Mouse (Mus musculus) intestine, embryonic 16.5 days (tissue): ENCODE results near the gene Slc5a2. TPM values are rescaled to one million over a fixed set of nuclear protein-coding genes. Genes with fewer than 3 reads are reported as not detected.

Experiments
- ATAC-seq: fragments of 200-750 bp; cut with Nextera tagmentation; 2 replicates; pipeline ENCODE4 v1.8.0; 2017; ENCODE audit warnings: moderate TSS enrichment, moderate library complexity
- H3K27ac ChIP-seq: fragments of 300-500 bp; sonication (generic); 2 replicates; pipeline ENCODE4 v1.5.1; 2014; ENCODE audit warnings: mild to moderate bottlenecking, low read length
- H3K27me3 ChIP-seq: fragments of 300-500 bp; sonication (generic); replicated peaks from 2 replicates; pipeline ENCODE4 v1.6.1; 2014; ENCODE audit warnings: low read length, control low read depth, mixed read lengths; ENCODE audit not compliant: control insufficient read depth, insufficient read depth
- H3K36me3 ChIP-seq: fragments of 300-500 bp; sonication (generic); 2 replicates; pipeline ENCODE4 v1.6.1; 2014; ENCODE audit warnings: low read length, control low read depth; ENCODE audit not compliant: control insufficient read depth, insufficient read depth
- H3K4me1 ChIP-seq: fragments of 300-500 bp; sonication (generic); 2 replicates; pipeline ENCODE4 v1.6.1; 2014; ENCODE audit warnings: low read length, control low read depth, mixed read lengths; ENCODE audit not compliant: control insufficient read depth, insufficient read depth
- H3K4me2 ChIP-seq: fragments of 300-500 bp; sonication (generic); 2 replicates; pipeline ENCODE4 v1.6.1; 2014; ENCODE audit warnings: low read depth, low read length, control low read depth
- H3K4me3 ChIP-seq: fragments of 300-500 bp; sonication (generic); 2 replicates; pipeline ENCODE4 v1.5.1; 2014; ENCODE audit warnings: mild to moderate bottlenecking, low read length
- H3K9ac ChIP-seq: fragments of 300-500 bp; sonication (generic); 2 replicates; pipeline ENCODE4 v1.6.1; 2014; ENCODE audit warnings: low read depth, low read length
- H3K9me3 ChIP-seq: fragments of 300-500 bp; sonication (generic); 2 replicates; pipeline ENCODE4 v1.6.1; 2016; ENCODE audit warnings: low read length, control low read depth; ENCODE audit not compliant: control insufficient read depth
- WGBS: fragments of 180-500 bp; shearing (Covaris S2); extraction: QIAGEN DNeasy Blood & Tissue Kit; methylation state at CpG from one replicate; pipeline ENCODE4 v1.1.7; 2014; 5-methylcytosine and 5-hydroxymethylcytosine counted together
- polyA plus RNA-seq: library from polyadenylated mRNA; unstranded; fragments of >200 nt; fragmentation: Nextera tagmentation; extraction: Ambion mirVana; gene quantifications from 2 replicates; pipeline ENCODE4 v1.2.1, GENCODE M21; 2015

Slc5a2 gene
- polyA plus RNA-seq, 1 experiment from 2014 or later = not detected

GRCm38 (mm10) chr7:128304198-128304597 is 38.7 kb downstream of the Slc5a2 start:
- H3K9me3 ChIP-seq = no peaks in the 10 kb centered on the region
- no peak overlapping the region for H3K9ac ChIP-seq
- WGBS = 50% methylated on average over 6 of the region's 6 CpGs
- ATAC-seq = peak; percentile 81
- peak overlapping the region; percentile 37; the same call in 1 of the 2 replicates for H3K27ac ChIP-seq
- no peaks in the 10 kb centered on the region for H3K36me3 ChIP-seq
- no peak overlapping the region for H3K4me2 ChIP-seq
- peaks cover 12% of the 10 kb centered on the region; the same call in 1 of the 2 replicates for H3K4me1 ChIP-seq
- no peak overlapping the region for H3K4me3 ChIP-seq
- no peaks in the 10 kb centered on the region for H3K27me3 ChIP-seq

DNA sequence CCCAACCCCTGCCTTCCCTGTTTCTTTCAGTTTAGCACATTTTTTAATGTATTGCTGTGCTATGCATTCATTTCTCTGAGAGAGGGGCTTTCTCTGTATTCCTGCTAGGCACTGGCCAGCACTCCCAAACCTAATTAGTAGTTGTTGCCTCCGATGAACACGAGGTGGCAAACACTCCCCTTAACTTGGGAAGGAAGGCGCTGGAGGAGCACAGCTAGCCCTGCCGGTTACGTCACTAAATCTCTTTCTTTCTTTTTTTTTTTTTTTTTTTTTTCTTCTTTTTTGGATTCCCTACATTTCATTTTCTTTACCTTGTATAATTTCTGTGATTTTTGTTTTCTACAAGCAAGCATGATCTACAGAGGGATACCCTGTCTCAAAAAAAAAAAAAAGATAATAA is 39.5 kb downstream of the Slc5a2 start:
- 5% methylated on average over 5 of the region's 5 CpGs for WGBS
- Histone ChIP-seq H3K9ac (no peak overlapping the region), H3K4me3 (no peak overlapping the region), H3K27me3 (no peaks in the 10 kb centered on the region), H3K36me3 (no peaks in the 10 kb centered on the region), H3K9me3 (no peaks in the 10 kb centered on the region), H3K27ac (0 out of 2 replicates have a peak overlapping the region, but pooled peaks have one; percentile 33), H3K4me1 (peaks cover 19% of the 10 kb centered on the region), H3K4me2 (no peak overlapping the region)
- peak; percentile 62 for ATAC-seq

DNA sequence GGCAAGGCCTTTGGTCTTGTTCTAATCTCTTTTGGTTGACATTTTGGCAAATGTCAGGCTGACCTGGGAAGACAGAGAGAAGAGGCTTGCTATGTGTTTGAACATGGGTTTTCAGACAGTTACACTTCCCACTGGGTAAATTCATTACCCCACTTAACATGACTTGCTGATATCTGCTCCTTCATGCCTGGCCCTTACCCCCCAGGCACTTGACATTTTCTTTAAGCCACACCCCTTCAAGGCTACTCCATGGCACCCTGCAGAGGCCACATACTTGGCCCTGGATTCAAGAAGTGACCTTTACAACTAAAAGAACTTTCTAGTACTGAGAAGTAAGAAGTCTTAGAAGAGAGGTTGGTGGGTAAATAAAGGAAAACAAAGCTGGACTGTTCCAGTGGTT is 42.4 kb downstream of the Slc5a2 start:
- Histone ChIP-seq H3K4me1 (peaks cover 24% of the 10 kb centered on the region), H3K4me2 (no peak overlapping the region), H3K4me3 (no peak overlapping the region), H3K36me3 (no peaks in the 10 kb centered on the region), H3K9me3 (no peaks in the 10 kb centered on the region), H3K27ac (no peak overlapping the region), H3K27me3 (no peaks in the 10 kb centered on the region), H3K9ac (no peak overlapping the region)
- ATAC-seq = no peak

DNA sequence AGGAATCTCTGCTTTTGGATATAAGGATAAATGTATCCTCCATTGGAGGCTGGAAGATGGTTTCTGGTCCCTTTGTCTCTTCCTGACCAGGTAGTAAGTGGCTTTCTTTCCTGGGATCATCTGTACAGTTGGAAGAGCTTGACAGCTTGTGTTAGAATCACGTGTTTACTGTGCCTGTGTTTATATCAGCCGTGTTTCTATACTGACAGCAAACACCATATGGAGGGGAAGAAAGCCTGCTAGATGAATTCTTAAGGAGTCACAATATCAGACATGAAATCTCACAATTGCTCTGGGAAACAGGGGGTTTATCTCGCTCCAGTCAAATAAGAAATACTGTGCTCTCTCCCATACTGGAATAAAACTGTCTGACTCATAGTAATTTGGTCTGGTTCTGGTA is 43.8 kb downstream of the Slc5a2 start:
- WGBS = 48% methylated on average over 3 of the region's 3 CpGs
- no peaks in the 10 kb centered on the region for H3K27me3 ChIP-seq
- H3K27ac ChIP-seq = peak overlapping the region; percentile 51
- H3K4me3 ChIP-seq = no peak overlapping the region
- ATAC-seq = no peak
- no peak overlapping the region for H3K4me2 ChIP-seq
- no peak overlapping the region for H3K9ac ChIP-seq
- H3K4me1 ChIP-seq = peaks cover 20% of the 10 kb centered on the region
- no peaks in the 10 kb centered on the region for H3K36me3 ChIP-seq
- H3K9me3 ChIP-seq = no peaks in the 10 kb centered on the region

GRCm38 (mm10) chr7:128309776-128310175 is 44.3 kb downstream of the Slc5a2 start:
- no peaks in the 10 kb centered on the region for H3K27me3 ChIP-seq
- no peaks in the 10 kb centered on the region for H3K36me3 ChIP-seq
- peak overlapping the region; percentile 51 for H3K27ac ChIP-seq
- H3K4me1 ChIP-seq = peaks cover 19% of the 10 kb centered on the region
- H3K9me3 ChIP-seq = no peaks in the 10 kb centered on the region
- H3K9ac ChIP-seq = no peak overlapping the region
- H3K4me2 ChIP-seq = no peak overlapping the region
- ATAC-seq = no peak
- no peak overlapping the region for H3K4me3 ChIP-seq
- 67% methylated on average over 1 of the region's 1 CpGs for WGBS

DNA sequence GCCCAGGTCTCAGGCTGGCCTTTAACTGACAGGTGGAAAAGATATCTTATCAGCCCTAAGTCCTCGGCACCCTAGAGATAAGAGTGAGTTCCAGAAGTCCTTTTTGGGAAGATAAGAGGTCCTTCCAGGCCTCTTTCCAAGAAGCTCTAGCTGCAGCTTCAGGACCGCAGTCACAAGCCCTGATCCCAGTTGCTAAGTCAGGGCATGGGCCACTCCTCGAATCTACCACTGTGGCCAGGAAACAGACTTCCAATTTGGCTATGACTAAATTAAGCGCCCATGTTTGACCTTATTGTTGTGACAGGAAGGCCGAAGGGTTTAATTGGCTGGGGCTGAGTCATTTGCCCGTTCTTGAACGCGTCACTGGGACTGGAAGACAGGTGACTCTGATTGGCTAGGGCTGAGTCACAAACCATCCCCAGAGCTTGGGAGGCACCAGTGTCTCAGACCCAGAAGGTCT is 44.8 kb downstream of the Slc5a2 start:
- no peak overlapping the region for H3K9ac ChIP-seq
- no peaks in the 10 kb centered on the region for H3K36me3 ChIP-seq
- no peak overlapping the region for H3K4me2 ChIP-seq
- H3K4me1 ChIP-seq = peaks cover 19% of the 10 kb centered on the region
- no peaks in the 10 kb centered on the region for H3K27me3 ChIP-seq
- 42% methylated on average over 8 of the region's 8 CpGs for WGBS
- no peak overlapping the region for H3K4me3 ChIP-seq
- ATAC-seq = no peak
- no peaks in the 10 kb centered on the region for H3K9me3 ChIP-seq
- no peak overlapping the region for H3K27ac ChIP-seq

DNA sequence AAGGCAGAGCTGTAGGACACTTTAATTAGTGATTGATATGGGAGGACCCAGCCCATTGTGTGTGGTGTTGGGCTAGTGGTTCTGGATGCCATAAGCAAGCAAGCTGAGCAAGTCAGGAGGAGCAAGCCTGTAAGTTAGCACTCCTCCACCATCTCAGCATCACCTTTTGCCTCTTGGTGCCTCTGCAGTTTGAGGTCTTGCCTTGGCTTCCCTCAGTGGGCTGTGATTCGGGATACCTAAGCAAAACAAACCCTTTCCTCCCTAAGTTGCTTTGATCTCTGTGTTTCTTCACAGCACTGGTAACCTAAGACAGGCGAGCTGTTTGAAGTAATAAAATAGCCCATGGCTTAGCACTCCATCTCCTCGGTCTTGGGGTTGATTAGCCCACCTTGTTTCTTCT is 45.8 kb downstream of the Slc5a2 start:
- no peaks in the 10 kb centered on the region for H3K36me3 ChIP-seq
- no peak overlapping the region for H3K4me2 ChIP-seq
- no peak for ATAC-seq
- H3K27me3 ChIP-seq = no peaks in the 10 kb centered on the region
- no peak overlapping the region for H3K27ac ChIP-seq
- H3K9ac ChIP-seq = no peak overlapping the region
- no peak overlapping the region for H3K4me3 ChIP-seq
- WGBS = 51% methylated on average over 3 of the region's 3 CpGs
- H3K4me1 ChIP-seq = peaks cover 19% of the 10 kb centered on the region
- no peaks in the 10 kb centered on the region for H3K9me3 ChIP-seq

DNA sequence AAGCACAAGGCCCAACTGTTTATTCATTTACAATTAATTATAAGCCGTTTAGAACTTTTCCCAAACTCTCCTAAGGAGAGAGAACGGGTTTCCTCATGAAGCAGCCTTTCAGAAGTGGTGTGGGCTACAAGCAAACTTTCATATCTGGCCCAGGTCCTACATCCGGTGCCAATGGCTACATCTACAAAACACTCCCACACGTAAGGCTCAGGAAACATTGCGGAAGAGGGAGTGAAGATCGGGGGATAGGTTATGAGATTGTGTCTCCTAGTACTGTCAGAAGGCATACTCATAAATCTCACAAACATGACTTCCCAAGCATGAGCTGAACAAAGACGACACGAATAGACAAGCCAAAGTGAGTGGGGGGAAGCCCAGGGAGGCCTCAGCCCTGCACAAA is 46.4 kb downstream of the Slc5a2 start:
- WGBS = 70% methylated on average over 8 of the region's 8 CpGs
- Histone ChIP-seq H3K36me3 (no peaks in the 10 kb centered on the region), H3K9ac (no peak overlapping the region), H3K4me2 (no peak overlapping the region), H3K27me3 (no peaks in the 10 kb centered on the region), H3K4me3 (no peak overlapping the region), H3K9me3 (no peaks in the 10 kb centered on the region), H3K27ac (no peak overlapping the region), H3K4me1 (peaks cover 19% of the 10 kb centered on the region)
- no peak for ATAC-seq

DNA sequence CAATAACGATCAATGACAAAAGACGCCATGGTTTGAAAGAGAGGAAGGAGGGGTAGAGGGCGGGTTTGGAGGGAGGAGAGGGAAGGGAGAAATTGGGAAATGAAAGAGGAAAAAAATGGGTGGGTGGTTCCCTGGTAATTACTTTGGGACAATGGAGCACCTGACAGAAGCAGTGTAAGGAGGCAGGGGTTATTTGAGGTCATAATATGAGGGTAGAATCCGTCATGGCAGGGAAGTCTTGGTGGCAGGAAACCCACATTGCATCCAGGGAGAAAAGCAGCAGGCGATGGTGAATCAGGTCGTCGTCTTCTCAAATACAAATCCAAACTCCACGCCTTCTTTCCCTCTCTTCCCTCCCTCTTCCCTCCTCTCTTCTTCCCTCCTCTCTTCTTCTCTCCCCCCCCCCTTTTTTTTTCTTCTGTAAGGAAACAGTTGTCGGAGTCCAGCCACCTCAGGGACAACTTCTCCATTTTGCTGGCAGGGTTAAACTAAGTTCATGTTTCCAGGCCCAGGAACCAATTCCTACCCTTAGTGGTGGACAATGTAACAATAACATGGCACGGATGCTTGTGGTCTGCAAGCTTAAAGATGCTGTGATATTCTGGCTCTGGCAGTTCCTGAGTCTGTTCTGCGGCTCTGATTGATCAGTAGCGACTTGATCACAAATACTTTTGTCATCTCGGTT is 47.1 kb downstream of the Slc5a2 start:
- Histone ChIP-seq H3K27ac (no peak overlapping the region), H3K4me1 (peaks cover 19% of the 10 kb centered on the region)
- 76% methylated on average over 13 of the region's 13 CpGs for WGBS

DNA sequence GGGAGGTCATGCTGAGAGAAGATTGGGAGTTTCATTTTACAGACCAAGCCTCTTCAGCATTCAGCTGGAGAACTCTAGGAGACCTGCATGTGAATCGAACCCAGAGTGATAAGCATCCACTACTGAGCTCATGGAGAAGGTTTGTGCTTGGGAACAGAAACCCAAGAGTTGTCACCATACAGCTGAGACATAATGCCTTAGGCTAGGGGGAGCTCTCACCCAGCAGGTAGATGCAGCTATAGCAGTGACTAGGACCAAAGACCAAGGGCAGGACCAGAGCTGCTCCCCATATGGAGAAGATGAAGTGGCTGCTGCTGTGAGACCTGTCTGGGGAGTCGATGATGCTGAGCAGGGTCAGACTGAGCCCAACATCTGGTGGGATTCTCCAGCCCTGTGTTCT is 48.1 kb downstream of the Slc5a2 start:
- no peak for ATAC-seq
- H3K9me3 ChIP-seq = no peaks in the 10 kb centered on the region
- peaks cover 19% of the 10 kb centered on the region for H3K4me1 ChIP-seq
- 84% methylated on average over 2 of the region's 2 CpGs for WGBS
- no peak overlapping the region for H3K9ac ChIP-seq
- no peak overlapping the region for H3K4me3 ChIP-seq
- no peak overlapping the region for H3K27ac ChIP-seq
- H3K36me3 ChIP-seq = no peaks in the 10 kb centered on the region
- H3K27me3 ChIP-seq = no peaks in the 10 kb centered on the region
- H3K4me2 ChIP-seq = no peak overlapping the region

More for the DNA sequence above, 47.1 kb downstream of the Slc5a2 start:
- Histone ChIP-seq H3K27me3 (no peaks in the 10 kb centered on the region), H3K9me3 (no peaks in the 10 kb centered on the region), H3K4me2 (no peak overlapping the region), H3K36me3 (no peaks in the 10 kb centered on the region), H3K4me3 (no peak overlapping the region), H3K9ac (no peak overlapping the region)
- no peak for ATAC-seq
